Mouse (Mus musculus) heart, postnatal 4 days (tissue): ENCODE measurements around the gene Fam219b. TPM values are rescaled to one million over a fixed set of nuclear protein-coding genes. Genes with fewer than 3 reads are reported as not detected.

Source experiments
- DNase-seq: peaks from one replicate; pipeline ENCODE4 v3.0.0; 2021
- total RNA-seq, 2 experiments: library from RNA; stranded (reverse); gene quantifications; 2 replicates each; pipeline ENCODE4 v1.2.3; 2021

Gene Fam219b
- total RNA-seq, 2 experiments from 2014 or later = 7.9 to 8.8 TPM

DNA sequence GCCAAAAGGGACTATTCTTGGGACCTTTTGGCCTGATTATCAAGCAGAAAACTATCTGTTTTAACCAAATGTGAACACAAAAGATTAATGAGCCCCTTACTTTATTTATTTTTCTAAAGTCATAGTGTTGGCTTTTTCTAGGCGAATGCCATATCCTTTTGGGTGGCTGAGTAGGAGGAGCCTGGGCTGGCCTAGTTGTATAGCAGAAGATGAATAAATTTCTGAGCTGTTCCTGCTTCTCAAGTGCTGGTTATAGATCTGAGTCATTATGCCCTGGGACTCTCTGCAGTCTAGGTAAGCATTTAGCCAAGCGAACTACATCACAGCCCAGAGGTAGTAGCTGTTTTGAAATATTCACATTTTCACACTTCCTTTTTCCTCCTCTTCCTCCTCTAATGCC lies 11.8 kb upstream of the Fam219b start:
- no peak for DNase-seq

DNA sequence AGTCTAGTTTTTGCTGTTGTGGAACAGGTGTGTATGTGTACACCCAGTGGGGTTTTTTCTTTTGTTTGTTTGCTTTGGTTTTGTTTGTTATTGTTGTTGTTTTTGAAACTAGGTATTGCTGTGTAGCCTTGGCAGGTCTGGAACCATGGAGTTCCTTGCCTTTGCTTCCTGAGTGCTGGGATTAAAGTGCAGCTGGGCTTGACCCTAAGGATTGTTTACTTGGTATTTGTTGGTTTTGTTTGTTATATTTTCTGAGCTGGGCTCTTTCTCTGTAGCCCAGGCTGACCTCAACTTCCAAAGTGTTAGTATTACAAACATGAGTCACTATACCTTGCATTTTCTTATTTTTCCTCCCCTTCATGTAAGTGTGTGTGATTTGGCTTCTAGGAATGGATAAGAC lies 10.9 kb upstream of the Fam219b start:
- DNase-seq = no peak

DNA sequence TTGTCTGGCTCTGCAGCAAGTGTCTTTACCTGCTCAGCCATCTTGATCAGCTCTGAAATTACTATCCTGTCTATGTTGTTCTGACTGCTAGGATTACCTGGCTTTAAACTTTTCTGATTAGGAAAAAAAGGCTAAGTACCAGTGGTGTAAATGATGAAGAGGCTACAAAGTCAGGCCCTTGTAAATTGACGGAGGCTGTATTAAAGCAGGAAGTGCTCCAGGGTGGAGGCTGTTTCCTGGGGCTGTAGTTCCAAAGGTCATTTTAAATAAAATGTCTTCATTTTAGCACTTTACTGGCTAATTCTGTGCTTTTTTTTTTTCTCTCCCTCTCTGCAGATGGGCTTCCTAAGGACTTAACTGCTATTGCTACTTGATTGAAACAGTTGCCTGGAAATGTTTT lies 5.4 kb upstream of the Fam219b start:
- no peak for DNase-seq

DNA sequence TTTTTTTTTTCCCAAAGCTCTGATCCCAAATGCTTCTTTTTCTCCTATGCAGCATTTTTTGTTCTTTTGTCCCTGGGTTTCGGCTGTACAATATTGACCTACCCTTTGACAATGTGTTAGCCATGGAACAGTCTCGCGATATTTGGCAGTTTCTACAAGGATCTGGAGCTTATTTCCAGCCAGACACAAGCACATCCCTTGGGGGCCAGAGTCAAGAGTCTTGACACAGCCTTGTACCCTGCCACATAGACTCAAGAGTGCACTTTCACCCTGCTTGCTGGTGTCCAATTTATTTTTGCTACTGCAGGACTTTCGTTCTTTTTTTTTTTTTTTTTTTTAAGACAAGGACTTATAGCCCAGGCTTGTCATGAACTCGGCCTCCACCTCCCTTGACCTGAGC lies 966 bp upstream of the Fam219b start:
- DNase-seq = no peak

DNA sequence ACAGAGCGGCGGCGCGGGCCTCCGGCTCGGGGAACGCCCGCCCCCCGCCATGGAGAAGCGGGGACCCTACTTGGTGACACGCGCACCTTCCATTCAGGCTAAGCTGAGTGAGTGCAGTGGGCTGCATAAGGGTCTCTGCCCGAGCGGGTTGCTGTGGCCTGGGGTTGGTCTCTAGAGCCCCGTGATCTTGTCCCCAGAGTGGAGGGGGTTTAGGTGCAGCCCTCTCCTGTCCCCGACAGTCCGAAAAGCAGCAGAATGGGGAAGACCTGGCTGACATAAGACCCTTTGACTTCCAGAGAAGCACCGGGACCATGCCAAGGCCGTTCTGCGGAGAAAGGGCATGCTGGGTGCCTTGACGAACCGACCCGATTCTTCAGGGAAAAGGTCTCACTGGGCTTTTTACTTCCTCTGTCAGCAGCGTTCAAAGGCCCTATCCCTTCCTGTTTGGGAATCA lies 427 bp downstream of the Fam219b start:
- DNase-seq = no peak

DNA sequence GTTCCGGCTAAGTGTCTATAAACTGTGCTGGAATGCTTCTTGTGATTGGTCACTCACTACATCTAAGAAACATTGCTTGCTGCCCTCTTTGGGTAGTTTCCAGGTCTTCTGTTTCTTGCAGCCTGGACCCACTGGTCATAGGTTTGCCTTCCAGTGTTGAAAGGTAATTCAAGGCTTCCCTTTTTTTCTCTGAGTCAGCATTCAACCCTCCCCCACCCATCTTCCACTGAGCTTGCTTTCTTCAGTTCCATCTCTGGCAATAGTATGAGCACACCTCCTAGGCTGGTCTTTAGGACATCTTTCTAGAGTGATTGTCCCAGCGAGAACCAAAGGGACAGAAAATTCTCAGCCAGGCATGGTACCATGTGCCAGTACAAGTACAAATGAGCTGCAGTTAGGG lies 2.2 kb downstream of the Fam219b start:
- no peak for DNase-seq

DNA sequence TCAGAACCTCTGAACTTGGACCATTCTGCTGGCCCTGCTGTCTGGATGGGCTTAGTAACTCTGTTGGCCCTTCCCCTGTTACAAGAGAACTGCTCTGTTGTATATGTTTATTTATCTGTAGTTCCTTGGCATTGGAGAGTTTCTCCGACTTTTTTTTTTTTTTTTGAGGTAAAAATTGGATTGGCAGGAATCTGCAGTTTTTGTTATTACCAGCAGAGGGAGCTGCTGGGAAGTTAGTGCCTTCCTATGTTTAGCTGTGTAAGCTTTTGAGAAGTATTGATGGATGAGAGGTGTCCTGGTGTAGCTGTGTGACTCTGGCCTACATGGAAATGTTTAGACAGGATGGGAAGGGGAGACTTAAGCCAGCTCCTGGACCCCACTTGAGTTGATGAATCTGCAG lies 4.0 kb downstream of the Fam219b start:
- peak; percentile 65 for DNase-seq

DNA sequence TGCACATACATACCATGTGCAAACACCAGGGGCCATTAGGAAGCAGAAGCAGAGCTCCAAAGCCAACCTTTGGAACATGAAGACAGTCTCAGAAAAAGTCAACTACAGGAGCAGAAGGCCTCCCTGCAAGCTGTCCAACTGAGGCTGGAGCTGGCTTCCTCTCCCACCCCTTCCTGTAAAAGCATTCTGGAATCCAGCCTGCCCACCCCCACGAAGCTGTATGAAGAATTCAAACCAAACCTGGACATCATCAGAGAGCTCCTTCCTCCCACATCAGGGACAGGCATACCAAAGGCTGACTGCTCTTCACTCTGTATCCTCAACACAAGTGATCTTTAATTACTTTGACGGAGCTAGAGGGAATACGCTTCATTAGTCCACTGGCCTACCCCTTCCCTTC lies 6.6 kb downstream of the Fam219b start:
- DNase-seq = no peak

DNA sequence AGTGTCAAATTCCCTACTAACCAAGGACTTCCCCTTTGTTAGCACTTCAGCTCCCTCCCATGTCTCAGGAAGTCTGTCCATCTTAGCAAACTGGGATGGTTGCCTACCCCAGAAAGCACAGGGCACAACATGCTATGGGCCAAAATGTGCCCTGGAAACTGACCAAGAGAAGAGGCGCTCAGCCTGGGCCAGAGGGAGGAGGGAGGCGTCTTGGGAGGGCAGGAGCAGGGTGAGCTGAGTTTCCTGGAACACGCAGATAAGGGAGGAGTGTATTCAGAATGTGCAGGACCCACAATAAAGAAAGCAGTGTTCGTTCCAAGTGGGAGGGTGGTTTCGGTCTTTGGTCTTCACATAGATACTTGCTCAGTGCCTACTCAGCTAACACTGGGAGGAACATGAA lies 10.0 kb downstream of the Fam219b start:
- DNase-seq = peak; percentile 37

DNA sequence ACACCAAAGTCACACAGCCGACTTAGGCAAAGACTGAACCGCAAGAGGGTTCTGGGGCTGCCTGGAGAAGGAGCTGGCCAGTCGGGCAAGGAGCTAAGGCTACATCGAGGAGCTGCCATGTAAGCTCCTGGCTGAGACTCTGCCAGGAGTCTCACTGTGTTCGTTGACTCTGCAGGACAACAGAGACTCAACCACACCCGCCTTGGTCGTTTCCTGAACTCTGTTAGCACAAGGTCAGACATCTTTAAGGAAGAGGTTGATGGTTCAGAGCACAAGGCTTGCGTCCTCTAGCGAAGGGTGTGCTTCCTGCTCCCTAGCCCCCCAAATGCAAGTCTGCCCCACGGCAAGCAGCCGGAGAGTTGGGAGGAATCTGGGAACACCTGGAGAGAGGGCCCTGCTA lies 10.5 kb downstream of the Fam219b start:
- DNase-seq = no peak

DNA sequence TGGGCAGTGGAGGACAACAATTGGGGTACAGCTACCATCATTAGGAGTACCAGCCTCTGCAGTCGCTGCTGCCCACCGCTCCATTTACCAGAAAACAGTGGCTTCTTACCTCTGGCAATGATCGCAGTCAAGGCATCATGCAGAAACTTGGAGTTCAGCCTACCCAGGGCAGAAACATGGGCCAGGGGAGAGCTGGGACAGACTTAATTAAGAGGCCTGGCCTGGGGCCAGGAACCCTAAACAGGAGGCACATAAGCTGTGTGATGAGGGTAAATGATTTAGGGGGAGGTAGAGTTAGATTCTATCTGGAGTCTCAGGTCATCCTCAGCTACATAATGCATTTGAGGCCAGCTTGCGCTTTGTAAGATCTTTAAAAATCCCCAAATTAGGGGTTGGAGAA lies 11.9 kb downstream of the Fam219b start:
- no peak for DNase-seq

DNA sequence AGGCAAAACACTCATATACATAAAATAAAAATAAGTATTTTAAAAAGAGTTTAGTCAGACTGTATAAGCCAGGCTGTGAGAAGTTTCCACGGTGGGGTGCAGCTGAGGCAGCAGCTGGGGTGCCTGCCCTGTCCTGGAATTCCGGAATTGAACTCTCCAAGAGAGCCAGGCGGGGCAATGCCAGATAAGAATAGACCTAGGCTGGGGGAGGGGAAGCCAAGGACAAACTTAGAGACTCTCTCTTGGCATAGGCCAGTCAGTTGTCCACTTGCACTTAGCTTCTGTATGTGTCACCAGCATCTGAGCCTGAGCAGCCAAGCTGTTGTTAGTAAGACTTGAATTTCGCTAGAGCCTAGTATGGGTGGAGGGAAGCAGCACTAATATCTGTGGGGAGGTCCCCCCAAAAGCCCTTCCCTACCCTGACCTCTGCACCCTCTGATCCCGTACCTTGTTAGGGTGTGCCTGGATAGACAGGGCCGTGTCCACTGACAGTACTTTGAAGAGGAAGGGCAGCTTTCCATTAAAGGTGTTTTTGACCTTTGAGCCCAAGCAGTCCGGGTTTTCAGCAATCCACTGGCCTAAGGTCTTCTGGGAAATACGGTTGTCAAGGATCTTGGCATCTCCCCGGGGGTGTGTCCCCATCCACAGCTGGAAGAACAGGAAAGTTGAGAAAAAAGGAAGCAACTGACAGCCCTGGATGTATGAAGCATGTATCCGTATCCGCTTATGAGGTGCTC lies 13.0 kb downstream of the Fam219b start:
- DNase-seq = peak; percentile 77

DNA sequence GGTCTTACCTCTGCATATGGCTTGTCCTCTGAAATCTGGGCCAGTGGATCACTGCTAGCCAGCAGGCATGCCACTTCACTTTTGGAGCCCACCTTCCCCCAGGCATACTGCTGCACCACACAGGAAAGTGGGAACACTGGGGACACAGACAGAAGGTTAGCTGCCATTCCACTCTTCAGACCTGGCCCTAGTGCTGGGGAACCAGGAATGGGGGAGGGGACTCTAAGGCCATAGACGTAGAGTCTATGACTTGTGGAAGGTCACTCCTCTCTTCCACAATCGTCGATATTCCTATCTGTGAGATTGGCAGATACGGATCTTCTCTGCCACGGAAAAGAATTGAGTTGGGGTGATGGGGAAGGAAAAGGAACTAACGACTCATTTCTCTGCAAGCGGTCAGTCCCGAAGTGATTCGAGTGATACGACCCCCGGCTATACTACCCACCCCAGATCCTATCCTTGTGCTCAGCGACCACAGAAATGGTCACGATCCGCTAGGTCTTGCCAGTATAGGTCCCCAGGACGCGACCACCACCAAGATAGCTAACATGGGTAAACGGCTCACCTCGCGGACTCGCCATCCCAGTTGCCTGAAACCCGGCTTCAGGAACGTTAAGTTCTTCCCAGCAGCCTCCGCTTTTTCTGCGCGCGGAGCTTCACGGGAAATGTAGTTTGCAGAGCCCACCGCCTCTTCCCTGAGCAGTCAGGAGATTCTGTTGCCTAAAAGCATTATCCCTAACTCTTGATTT lies 15.0 kb downstream of the Fam219b start, which contains the start of gene Mpi:
Mpi (minus strand) TSS at position 625 of the 749 bp plus-strand sequence.
- DNase-seq = peak; percentile 78

DNA sequence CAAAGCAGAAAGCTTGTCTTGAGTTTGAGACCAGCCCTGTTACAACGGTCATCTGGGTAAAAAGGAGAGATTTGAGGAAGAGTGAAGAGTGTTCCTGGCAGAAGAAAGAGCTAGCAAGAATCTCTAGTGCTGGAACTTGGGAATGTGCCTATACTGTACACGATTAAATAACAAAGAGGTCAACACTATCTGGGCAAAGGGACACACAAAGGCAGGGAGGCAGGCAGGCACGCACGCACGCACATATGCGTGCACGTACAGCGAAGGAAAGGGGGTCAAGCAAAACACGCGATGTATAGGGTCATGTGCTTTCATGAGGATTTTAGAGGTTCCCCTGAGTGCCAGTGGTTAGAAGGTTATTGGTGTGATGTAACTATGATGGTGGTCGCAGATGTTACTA lies 15.8 kb downstream of the Fam219b start:
- no peak for DNase-seq

DNA sequence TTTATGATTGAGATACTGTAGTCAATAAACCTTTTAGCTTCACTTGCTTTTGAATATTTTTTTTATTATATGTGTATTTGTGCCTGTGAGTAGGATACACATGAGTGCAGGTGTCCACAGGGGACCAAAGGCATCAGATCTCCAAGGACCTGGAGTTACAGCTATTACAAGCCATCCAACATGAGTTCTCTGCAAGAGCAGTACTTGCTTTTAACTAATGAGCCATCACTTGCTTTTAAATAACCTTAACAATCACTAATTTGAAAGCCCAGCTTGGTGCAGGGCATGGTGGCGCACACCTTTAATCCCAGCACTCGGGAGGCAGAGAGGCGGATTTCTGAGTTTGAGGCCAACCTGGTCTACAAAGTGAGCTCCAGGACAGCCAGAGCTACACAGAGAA lies 17.4 kb downstream of the Fam219b start:
- no peak for DNase-seq

DNA sequence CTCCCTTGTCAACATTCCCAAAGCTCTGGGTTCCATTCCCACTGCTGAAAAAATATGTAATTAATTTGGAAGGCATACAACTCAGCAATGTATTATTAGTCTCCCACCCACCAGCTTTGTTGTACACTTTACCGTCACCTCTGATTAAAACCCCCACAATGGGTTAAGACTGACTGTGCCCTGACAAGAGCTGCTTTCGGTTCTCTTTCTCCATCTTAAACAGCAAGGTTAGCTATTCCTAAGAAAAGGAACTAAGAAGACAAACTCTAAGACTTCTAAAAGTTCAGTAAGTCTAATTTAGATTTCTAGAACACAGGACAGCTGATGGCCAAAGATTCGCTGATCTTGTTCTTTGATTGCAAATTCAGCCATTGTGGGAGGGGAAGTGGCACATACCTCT lies 19.9 kb downstream of the Fam219b start:
- DNase-seq = no peak

DNA sequence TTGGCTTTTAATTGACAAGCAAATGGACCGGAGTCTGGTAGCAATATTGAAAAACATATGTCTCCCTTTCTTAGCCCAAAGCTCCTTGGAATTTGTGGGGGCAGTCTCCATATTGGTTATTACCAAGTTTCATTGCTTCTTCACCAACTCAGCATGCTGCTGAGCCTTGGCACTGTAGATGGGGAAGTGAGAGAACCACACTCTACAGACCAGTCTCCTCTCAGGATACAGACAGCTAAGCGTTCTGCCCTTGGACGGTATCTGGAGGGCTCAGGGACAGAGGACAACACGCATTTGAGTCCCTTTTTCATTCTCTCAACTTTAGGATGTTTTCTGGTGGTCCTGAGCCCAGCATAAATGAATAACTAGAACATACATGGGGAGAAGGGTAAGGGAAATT lies 21.3 kb downstream of the Fam219b start:
- DNase-seq = no peak

DNA sequence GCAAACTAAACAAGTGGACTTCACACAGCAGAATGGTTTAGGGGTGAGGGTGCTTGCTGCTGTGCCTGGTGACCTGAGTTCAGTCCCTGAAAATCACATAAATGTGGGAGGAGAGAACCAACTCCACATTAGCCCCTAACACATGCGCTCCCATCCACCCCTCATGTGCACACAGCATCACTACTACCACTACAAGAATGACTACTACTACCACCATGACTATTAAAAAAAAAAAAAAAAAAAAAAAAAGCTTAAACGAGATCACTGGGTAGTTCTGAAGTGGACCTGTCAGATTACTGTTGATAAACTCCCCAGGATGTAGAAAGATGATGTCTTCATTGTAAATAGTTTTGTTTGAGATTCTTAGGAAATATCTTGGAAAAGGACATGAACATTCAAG lies 22.2 kb downstream of the Fam219b start:
- DNase-seq = no peak

DNA sequence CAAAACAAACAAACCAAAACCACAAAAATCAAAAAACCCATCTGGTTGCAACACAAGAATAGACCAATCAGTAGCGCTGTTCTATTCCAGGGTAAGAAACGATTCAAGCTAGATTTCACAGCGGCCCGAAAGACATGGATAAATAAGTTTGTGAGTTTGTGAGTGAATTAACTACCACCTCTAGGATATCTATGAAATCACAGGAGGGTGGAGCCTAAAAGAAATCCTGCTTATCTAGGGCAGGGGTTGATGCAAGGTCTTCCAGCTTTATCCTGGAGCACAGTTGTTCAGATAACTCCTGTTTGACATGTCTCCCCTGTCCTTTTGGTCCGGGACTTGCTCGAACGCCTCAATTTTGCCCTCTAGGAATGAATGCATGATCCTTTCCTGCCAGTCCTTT lies 22.9 kb downstream of the Fam219b start:
- no peak for DNase-seq

DNA sequence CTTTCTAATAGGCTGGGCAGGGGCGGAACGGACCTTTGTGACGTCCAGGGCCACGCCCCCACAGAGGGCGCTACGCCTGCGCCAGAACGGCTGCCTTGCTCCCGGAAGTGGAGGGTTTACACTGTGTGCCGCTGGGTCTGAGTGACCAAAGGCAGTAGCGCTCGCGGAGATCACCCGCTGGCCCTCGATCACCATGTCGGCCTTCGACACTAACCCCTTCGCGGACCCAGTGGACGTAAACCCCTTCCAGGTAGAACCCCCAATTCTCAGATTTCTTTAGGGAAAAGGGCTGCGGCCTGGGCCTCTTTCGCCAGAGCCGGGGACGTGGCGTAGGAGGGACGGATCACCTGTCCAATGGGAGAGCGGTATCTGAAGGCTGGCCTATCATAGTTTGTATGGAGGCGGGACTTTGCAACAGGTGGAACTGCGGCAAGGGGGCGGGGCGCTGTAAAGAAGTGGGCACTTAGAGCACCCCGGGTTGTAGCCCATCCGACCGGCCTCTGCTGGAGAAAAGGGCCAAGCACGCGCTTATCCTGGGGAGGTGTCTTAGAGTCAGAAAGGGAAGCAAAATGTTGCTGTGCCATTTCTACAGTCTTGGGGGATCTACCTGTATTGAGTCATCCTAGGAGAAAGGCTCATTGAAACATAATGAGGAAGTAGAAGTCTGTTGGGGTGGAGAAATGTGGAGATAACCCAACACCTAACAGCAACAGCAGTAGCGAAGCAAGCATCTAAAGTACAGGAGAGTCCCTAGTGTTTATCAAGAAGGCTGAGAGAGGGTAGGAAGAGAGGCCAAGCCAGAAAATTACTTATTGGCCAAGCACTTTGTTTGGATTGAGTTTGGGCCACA lies 23.8 kb downstream of the Fam219b start, which contains the start of gene Scamp2:
Scamp2 (plus strand) TSS at position 83 of the 850 bp plus-strand sequence.
- peak; percentile 93 for DNase-seq

DNA sequence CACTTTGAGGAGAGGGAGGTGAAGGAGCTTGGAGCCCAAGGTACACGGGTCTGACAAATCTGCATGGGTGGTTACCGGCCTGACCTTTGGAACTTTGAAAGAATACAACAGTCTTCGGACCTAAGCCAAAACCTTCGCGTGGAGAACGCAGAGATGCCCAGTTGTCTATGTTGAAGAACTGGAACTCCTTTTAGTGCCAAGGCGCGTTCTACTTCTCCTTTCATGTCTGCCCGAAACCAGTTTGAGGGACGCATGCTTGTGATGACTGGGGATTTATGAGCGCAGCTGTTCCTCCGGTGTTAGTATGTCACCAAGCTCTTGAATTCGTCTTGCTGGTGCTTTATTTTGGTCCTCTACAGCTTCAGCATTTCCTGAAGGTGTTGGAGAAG lies 24.4 kb downstream of the Fam219b start:
- no peak for DNase-seq

DNA sequence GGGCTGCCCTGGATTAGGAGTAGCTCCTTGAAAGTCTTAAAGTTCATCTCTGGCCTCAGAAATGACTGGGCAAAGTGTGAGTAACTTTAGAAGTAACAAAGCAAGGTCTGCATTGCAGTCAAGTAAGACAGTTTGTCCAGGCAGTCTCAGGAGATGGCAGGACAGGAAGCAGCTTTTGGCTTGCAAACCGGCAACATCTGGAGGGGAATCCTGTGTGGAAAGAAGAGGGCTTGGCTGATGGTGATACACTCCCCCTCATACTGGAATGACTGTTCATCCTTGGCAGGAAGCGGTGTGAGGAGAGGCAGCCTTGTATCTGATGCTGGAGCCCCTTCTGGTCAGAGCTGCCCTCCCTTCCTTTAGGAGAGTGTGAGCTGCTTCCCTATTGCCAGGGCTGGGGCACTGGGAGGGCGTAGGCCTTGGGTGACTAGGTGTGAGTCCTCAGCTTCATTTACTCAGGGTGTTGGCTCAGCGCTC lies 25.6 kb downstream of the Fam219b start:
- DNase-seq = peak; percentile 74

DNA sequence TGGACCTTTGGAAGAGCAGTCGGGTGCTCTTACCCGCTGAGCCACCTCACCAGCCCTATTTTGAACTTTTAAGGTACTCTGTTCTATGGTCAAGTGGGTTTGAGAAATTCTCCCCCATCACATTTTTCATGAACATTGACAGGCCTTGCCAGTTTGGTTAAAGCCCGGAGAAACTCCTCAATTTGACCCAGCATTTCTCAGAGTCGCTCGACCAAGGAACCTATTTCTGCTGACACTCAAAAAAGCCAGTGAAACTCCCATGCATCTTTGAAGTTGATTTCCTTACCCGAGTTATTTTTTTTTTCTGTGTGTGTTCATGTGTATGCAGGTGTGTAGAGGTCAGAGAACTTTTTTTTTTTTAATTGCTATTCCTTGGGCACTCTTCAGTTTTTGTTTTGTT lies 27.3 kb downstream of the Fam219b start:
- DNase-seq = no peak
